Mouse (Mus musculus): ENCODE measurements around the gene Zfp931.
"Not testable (repeated sequence)": the region's sequence is repeated elsewhere in the genome, so short reads cannot be mapped to it uniquely, and the experiment has no call there.

The Zfp931 gene

DNA sequence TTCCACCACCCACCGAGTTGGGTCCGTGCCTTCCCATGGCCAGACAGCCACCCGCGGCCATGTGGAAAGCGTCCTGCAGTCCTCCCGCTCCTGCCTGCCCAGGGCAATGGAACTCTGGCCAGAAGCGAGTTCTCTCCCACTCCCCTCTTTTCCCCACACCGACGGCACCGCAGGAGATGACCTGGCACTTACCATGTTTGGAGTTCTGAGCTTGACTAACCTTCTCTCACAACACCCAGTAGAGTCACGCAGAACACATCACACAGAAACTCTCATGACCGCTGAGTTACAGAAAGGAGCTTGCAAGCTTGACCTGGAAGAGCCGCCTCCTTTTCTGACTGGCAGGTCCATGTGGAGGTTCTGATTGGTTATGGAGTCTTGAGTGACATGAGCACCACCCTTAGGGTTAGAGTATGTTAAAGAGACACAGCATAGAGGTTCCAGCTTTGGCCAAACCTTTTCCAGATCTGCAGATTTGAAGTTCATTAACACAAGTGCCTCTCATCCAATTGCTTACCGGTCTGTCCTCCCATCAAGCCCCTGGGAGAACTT lies at the start of gene Zfp931:
Gene Zfp931 (minus strand): TSS at position 311 of the 552 bp plus-strand sequence.
- not testable (repeated sequence) for DNase-seq

DNA sequence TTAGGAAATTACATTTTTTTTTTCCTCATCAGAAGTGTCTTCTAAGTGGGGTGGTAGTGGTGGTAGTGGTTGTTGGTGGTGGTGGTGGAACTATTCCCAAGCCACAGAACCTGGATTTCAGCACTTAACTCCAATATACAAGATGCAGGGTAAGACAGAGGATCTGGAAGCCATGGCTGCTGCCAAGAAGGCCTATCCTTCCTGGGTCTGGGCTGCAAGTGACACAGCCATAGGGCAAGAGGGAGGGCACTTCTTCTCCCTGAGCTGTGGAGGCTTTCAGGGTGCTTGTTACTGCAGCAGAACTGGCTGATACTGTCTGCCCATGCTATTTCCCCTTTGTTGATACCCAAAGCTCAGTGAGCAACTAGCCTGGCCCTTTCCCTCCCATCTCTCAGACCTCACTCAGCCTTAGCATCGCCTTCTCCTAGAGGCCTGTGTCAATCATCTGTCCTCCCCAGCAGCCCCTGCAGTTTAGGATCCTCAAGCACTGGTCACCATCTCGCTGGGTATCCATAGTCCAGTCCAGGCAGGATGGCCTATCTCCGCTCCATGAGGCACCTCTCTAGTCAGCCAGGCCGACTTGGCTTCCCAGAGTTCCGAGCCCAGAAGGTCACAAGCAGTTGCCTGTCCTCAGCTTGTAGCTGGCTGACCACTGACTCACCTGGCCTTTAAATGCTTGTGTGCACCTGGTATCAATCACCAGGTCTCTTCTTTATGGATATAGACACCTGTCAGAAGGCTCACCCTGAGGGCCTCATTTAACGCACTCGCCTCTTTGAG lies 48.0 kb upstream of the Zfp931 start:
- DNase-seq, result peak; percentile 2

DNA sequence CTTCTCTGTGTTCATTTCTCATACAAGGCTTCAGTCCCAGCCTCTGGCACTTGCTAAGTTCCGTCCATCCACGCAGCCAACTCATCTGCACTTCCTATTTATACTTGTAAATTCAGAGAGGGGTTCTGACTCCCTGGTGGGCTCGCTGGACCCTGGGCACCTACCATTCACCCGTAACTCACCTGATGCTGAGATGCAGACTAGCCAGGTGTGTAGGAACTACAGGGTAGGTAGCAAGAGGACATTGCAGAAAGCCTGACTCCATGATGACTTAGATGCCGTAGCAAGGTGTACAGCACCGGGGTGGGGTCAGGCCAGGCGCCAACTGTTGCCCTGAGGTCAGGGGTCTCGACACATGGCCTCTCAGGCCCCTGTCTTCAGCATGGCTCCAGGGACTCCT lies 47.2 kb upstream of the Zfp931 start:
- peak; percentile 1 for DNase-seq

DNA sequence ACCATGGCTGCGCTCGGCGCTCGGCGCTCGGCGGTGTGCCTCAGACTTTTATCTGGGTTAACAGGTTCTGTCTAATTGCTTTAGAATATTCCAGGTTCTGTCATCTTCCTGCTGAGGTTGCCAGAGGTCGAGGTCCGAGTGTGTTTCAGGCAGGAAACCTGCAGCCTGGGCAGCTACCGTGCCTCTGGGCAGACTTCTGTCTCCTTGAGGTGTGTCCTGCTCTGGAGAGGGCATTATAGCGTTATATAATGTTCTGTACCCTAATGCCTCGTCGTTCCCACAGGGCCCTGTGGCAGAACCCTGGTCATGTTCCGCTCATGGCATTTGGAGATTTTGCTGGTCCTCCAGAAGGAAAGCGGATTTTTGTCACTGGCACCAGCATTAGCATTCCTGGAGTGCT lies 45.2 kb upstream of the Zfp931 start:
- peak; percentile 1 for DNase-seq

DNA sequence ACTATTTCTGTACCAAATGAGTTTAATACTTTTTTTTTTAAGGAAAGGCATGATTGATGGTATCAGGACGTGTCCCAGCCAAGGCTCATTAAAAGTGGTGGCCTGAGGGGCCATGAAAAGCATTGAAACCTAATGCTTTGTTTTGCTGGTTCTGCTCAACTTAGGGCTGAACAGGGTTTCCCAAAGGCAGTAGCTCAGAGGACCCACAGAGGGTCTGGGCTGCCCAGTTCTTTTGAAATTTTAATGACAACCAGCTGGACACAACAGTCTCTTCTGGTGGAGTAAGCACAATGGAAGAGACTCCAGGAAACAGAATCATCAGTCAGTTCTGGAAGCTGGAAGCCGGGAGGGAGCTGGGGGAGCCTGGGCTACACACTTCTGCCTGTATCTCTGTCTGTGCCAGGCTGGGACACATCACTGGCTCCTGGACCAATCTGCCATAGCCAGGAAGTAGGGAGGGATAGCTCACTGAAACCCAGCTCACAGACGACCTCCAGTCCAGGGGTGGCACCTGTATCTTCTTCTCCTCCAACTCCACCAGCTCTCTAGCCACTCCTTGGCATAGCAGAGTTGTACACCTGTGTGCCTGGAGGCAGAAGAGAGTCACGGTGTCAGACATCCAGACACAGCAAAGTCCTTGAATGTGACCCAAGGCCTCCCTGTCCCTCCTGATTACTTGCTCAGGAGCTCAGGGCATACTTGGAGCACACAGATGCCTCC lies 43.8 kb upstream of the Zfp931 start:
- peak; percentile 1 for DNase-seq

DNA sequence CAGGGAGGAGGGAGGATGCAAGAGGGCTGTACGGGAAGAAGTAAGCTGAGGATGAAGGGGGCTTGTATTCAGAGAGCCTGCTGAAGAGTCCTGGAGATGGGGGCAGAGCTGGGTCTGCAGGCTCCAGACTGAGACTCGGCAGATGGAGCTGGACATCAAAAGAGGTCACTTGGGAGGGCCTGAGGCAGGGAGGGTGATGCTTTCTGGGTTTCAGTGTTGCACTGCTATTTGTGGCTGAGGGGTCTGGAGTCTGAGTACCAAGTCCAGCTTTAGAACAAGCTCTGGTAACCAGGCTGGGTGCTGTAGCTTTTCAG lies 43.1 kb upstream of the Zfp931 start:
- peak; percentile 1 for DNase-seq

DNA sequence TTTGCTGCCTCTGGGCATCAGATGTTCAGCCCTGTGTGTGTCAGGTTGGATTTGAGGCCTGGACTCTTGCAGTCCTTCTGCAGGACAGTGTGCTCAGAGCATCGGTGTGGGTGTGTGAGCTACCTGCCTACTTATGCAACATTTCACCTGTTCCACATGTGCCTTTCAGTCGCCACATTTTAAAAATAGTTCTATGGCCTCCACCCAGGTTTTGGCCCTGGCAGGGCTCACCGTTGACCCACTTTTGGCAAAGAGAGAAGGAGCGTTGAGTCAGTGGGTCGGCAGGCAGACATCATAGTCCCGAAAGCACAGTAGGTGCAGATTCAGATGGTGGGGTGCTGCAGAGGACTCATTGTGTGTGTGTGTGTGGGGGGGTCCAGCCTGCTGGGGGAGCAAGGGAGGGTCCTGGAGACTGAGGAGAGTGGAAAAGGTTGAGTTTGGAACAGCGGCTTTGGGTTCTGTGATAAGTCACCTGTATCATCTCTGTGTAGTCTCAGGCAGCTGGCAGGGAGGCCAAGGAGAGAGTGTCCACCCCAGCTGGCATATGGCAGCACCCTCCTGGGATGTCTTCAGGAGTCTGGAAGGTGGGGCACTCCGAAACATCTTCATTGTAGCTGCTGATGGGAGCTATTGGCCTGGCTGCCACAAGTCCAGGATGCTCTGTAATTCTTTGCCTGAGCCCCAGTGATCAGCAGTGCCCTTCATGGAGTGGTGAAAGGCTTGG lies 42.5 kb upstream of the Zfp931 start:
- DNase-seq, result peak; percentile 1

DNA sequence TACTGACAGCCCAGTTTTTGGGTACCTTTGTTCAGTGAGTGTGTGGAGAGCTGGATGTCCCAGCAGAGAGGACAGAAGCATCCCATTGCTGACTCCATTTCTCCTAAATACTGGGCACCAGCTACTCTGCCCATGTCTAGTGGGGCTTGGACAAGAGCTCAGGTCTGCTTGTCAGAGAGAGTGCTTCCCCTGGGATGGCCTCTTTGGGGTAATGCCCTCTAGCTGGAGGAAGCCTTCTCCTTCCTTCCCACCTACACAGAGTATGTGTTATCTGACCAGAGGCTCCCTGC lies 42.0 kb upstream of the Zfp931 start:
- no peak for DNase-seq

DNA sequence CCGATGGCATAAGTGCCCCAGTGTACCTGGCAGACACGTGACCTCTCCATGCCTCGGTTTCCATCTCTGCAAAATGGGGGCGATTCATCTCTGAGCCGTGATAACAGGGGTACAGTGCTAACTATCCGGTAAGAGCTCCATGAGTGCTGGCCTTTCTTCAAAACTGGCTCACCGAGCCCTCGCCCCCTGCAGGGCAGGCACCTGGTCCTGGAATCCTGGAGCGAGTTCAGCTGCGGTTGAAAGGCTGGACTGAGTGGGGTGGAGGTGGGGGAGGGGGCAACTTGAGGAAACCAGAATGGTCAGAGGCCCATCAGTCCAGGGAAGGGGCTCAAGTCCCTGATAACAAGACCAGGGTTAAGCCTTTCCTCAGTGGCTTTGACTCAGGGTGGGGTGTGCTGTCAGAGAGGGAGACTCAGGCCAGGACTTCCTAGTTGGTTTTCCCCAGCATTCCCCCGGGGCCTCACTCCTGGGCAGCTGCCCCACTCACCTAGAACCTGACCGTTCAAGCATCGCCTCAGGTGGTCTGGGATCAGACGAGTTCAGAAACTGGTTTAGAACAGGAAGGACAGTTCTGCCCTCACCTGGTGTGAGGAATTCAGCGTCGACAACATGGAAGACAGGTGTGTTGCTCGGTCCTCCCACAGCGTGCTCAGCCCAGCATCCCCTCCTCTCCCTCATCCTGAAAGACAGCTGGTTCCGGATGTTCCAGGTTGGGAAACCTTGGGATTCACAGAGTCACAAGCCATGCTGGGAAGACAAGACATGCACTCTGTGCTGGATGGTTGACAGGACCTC lies 41.5 kb upstream of the Zfp931 start:
- DNase-seq, result peak; percentile 4

DNA sequence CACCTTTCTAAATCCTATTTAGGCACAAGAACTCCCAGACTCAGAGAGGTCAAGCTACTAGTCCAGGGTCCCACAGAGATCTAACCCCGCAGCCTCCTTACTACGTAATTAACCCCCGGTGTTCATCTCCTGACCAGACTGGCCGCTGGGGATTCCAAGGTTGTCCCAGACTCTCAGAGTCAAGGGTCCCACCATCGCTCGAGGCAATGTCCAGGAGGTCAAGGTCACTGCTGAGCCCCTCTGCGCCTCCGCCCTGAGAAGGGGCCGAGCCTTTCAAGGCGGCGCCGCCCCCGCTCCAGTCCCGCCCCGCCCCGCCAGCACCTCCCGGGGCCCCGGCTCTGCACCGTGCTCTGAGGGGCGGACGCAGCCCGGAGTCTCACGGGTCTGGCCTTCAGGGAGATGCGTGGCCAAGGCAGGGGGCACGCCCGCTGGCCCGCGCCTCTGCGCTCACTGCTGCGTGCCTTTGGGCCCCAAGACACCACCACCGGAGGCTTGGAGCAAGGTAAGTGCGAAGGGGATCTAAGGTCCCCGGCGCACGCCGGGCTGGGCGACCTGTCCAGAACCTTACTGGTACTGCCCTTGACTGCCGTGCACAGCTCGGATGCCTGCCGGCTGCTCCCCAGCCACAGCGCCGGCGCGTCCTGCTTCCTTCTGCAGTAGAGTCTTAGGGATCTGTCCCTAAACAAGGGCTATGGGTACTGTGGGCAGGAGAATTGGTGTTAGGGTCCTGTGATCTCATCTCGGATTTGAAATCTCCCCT lies 40.7 kb upstream of the Zfp931 start, which contains the start of gene Phactr3:
Gene Phactr3 (plus strand): TSS at position 175 of the 760 bp plus-strand sequence.
- DNase-seq, result peak; percentile 12

DNA sequence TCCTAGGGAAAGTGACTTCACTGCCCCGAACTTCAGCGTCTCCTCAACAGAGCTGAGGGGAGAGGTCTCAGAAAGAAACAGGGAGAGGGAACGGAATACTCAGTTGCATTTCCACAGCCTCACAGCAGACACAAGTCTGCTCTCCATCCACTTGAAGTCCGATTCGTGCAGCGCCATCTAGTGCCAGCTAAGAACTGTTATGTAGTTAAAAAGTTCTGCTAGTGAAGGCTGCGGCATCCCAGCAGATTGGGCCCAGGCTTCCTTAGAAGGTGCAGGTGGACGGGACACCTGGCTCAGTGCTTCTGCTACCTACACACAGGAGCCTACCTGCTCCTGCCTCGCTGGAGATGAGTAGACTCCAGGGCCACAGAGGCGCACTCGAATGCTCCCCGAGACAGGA lies 39.7 kb upstream of the Zfp931 start:
- DNase-seq, result peak; percentile 60

DNA sequence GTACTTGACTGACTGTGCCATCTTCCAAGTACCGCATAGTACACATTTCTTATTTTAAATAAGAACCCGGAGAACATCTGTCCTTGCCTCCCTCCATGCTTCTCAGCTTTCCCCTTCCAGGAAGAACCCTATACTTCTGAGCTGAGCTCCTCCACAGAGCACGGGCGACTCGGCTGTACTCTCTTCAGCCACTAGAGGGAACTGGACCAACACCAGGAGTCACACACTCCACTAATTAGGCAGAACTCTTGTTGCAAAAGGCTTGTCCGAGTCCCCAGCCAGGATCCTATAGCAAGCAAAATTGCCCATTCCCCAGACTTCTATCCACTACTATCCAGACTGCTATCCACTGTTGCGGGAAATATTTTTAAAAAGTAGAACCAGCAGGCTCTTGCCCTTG lies 23.7 kb upstream of the Zfp931 start:
- DNase-seq, result peak; percentile 59

DNA sequence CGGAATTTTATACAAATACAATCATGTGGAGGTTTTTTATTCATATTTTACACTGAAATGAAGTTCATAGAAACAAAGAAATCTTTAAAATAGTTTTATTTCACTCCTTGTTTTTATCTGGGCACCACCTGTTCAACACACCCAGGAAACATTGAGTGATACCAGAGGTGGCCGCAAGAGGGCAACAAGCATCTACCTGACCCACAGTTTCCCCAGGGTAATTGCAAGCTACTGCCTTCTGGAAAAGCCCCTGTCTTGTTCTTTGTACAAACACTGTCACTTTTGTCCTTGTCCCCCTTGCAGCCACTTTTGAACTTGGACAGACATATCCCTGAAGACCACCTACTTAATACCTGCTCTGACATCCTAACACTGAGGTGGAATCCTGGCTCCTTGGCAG lies 19.7 kb upstream of the Zfp931 start:
- DNase-seq, result peak; percentile 75

DNA sequence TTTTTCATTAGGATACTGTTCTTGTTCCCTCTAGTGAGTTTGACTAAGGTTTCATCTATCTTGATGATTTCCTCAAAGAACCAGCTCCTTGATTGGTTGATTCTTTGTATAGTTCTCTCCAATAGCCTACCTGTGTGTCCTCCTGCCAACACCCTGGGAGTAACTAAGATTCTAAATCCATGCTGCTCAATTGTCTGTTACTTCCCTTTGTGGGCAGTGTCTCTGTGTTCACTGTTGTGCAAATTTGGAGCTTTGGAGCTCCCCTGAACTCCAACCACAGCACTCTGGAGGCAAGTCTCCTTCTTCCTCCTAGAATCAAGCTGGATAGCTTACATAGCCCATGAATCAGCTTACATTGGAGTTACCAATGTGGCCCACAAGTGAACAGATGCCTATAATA lies 11.3 kb upstream of the Zfp931 start:
- no peak for DNase-seq

DNA sequence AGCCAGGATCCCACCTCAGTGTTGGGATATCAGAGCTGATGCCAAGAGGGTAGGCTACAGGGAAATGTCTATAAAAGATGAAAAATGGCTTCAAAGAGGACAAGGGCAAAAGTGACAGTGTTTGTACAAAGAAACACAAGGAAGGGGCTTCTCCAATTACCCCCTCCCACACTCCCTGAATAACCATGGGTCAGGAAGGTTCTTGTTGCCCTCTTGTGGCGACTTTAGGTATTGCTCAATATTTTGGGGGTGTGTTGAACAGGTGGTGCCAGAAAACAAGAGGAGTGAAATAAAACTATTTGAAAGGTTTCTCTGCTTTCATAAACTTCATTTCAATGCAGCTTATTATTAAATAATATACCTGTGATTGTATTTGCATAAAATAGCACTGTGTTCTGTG lies 20.1 kb downstream of the Zfp931 start:
- peak; percentile 78 for DNase-seq

DNA sequence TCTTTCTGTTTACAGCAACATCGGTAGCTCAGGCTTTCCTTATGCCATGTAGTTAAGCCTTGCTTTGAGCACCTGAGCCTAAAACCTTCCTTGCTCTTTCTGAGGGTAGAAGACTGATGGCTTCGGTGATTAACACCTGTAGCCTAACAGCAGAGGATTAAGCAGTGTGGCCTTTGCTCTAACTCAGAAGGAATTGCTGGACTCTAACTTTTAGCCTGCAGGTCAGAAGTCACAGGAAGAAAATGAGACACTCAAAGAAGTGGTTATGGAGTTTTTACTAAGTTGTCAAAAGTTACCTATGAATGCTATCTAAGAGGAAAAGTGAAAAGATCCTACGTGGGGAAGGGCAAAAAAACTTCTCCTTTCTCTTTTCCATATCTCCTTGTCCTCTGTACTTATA lies 50.7 kb downstream of the Zfp931 start:
- not testable (repeated sequence) for DNase-seq

DNA sequence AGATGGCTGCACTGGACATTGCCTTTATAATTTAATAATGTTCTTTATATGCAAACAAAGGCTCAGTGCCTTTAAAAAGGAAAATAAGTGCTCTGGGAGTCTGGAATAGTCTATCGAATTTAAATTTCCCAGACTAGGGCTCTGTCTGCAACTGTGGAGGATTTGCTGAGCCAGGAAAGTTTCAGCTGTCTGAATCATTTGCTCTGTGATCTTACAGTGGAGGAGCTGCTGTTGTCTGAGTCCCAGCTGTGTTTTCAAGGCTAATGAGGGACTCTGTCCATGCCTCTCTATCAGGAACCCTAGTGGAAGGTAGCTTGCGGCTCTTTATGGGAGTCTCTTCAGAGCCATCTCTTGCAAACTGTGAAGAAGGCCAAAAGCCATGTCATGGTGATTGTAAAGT lies 54.4 kb downstream of the Zfp931 start:
- DNase-seq, result not testable (repeated sequence)

DNA sequence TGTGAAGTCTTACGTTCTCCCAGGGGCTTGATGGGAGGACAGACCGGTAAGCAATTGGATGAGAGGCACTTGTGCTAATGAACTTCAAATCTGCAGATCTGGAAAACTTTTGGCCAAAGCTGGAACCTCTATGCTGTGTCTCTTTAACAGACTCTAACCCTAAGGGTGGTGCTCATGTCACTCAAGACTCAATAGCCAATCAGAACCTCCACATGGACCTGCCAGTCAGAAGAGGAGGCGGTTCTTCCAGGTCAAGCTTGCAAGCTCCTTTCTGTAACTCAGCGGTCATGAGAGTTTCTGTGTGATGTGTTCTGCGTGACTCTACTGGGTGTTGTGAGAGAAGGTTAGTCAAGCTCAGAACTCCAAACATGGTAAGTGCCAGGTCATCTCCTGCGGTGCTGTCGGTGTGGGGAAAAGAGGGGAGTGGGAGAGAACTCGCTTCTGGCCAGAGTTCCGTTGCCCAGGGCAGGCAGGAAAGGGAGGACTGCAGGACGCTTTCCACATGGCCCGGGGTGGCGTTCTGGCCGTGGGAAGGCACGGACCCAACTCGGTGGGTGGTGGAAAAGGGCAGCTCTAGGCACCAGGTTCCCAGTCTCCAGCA lies 55.2 kb downstream of the Zfp931 start, which contains the start of gene Zfp971:
Gene Zfp971 (plus strand): TSS at position 274 of the 601 bp plus-strand sequence.
- peak; percentile 37 for DNase-seq

DNA sequence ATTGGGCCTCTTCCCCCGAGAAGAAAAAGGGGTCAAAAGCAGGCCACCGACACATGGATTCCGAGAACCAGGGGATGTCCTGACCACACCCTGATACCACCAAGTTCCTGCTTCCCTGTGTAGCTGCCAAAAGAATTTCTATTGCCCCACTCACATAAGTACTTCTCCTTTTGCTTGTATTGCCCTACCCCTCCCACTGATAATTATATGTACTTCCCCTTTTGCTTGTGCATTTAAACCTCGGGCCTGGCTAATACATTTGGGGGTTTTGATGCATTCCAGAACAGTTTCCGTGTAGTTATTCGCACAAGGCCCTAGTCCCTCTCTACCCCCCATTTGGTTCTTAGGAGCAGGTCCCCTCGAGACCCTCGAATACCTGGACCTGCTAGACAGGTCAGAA lies 57.5 kb downstream of the Zfp931 start:
- DNase-seq, result not testable (repeated sequence)

DNA sequence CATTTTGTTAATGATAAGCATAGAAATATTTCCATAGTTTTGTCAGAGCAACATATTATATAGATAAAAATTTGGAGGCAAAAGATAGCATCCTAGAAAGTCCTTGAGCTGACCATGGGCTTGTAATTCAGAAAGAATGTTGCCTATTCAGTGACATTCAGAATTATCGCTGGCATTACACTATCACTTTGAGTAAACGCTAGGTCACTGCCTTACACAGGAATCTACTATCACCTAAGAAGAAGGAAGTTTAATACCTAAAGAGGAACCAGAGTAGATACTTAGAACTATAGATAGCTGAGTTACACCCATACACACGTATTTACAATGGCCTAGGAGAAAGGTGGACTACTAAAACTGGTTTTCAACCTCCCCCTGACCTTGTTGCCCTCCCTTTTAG lies 58.8 kb downstream of the Zfp931 start:
- DNase-seq, result not testable (repeated sequence)

Measured in thymus, postnatal 4 days (tissue).